Mouse (Mus musculus): Measurements from ENCODE around the gene Slc25a1. TPM values are rescaled to one million over a fixed set of nuclear protein-coding genes. Genes with fewer than 3 reads are reported as not detected.

Slc25a1 gene
- 18.7 TPM for polyA plus RNA-seq (2017; shearing (Covaris generic))

DNA sequence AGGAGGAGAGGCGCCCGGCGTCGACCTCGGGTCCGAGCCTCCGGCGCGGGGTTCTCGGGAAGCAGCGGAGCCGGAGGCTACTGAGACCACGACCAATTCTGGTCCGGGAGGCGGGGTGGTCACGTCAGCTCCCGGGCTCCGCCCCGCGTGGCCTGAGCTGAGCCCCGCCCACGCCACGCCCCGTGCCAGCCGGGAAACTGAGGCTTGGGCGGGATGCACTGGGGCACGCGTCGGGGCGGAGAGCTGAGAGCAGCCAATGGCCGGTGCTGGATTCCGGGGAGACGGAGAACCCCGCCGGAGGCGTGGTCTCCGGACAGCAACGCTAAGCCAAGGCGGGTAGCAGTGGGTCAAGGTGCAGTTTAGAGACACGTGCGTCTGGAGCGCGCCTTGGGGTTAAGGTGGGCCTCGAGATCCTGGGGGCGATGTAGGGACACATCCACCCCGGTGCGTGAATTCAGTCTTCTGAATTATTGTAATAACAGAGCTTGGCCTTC lies at the start of gene Slc25a1:
Slc25a1 (minus strand) TSS at position 133 of the 494 bp plus-strand sequence.

GRCm38 (mm10) chr16:17914307-17915249 lies 13.4 kb downstream of the Slc25a1 start, which contains the start of gene Gsc2:
TSS of gene Gsc2 (minus strand) at chr16:17915059.

GRCm38 (mm10) chr16:17911052-17911595 lies 16.9 kb downstream of the Slc25a1 start, which contains the start of gene Ess2:
TSS of gene Ess2 (minus strand) at chr16:17911348.

GRCm38 (mm10) chr16:17898462-17898861 lies 29.6 kb downstream of the Slc25a1 start, which contains the start of the genes Dgcr2 and Tssk2:
TSS of gene Dgcr2 (minus strand) at chr16:17898562.
TSS of gene Tssk2 (plus strand) at chr16:17898637.

GRCm38 (mm10) chr16:17893923-17894322 lies 34.1 kb downstream of the Slc25a1 start, which contains the start of gene Tssk1:
TSS of gene Tssk1 (plus strand) at chr16:17894223.

DNA sequence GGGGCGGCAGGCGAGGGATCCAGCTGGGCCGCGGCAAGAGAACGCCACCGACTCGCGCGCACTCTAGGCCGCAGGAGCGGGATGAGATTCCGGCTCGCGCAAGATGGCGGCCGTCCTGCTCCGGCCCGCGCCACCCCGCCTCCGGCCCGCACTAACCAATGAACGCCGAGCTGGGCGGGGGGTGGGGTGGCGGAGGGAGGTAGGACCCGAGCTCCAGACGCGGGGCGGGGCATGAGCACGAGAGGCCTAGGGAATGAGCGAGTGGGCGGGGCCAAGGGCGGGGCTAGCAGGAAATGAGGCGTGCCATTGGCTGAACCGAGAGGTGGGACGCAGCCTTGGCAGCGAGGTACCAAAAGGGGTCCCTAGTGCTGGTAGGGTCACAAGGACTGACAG lies 36.5 kb downstream of the Slc25a1 start, which contains the start of gene Gm20518:
Gm20518 (minus strand) TSS at position 105 of the 393 bp plus-strand sequence.

Other genes starting within 250 kb of the Slc25a1 start
- 167 TPM for gene Med15, start 195.3 kb downstream of the Slc25a1 start, polyA plus RNA-seq (2017; shearing (Covaris generic))
- 16.1 TPM for gene Klhl22, start 168.6 kb downstream of the Slc25a1 start, polyA plus RNA-seq (2017; shearing (Covaris generic))
- gene Scarf2, start 130.9 kb downstream of the Slc25a1 start, polyA plus RNA-seq (2017; shearing (Covaris generic)), result not detected
- gene B830017H08Rik, start 95.1 kb downstream of the Slc25a1 start, polyA plus RNA-seq (2017; shearing (Covaris generic)), result not detected
- 1.9 TPM for gene Car15, start 89.9 kb downstream of the Slc25a1 start, polyA plus RNA-seq (2017; shearing (Covaris generic))
- 0.49 TPM for gene Gm20518, start 36.5 kb downstream of the Slc25a1 start, polyA plus RNA-seq (2017; shearing (Covaris generic))
- gene Tssk1, start 34.0 kb downstream of the Slc25a1 start, polyA plus RNA-seq (2017; shearing (Covaris generic)), result not detected
- 66.4 TPM for gene Dgcr2, start 29.7 kb downstream of the Slc25a1 start, polyA plus RNA-seq (2017; shearing (Covaris generic))
- 0.20 TPM for gene Tssk2, start 29.6 kb downstream of the Slc25a1 start, polyA plus RNA-seq (2017; shearing (Covaris generic))
- 64.7 TPM for gene Ess2, start 16.9 kb downstream of the Slc25a1 start, polyA plus RNA-seq (2017; shearing (Covaris generic))
- gene Gsc2, start 13.2 kb downstream of the Slc25a1 start, polyA plus RNA-seq (2017; shearing (Covaris generic)), result not detected
- gene Vpreb2, start 52.2 kb upstream of the Slc25a1 start, polyA plus RNA-seq (2017; shearing (Covaris generic)), result not detected
- gene Dgcr6, start 124.6 kb upstream of the Slc25a1 start, polyA plus RNA-seq (2017; shearing (Covaris generic)), result 31.6 TPM
- gene Prodh, start 162.0 kb upstream of the Slc25a1 start, polyA plus RNA-seq (2017; shearing (Covaris generic)), result 7.1 TPM
- gene Rtn4r, start 199.4 kb upstream of the Slc25a1 start, polyA plus RNA-seq (2017; shearing (Covaris generic)), result not detected

All from activated CD4-positive, CD25-positive, alpha-beta regulatory T cell, adult 9 weeks (primary cell).